Mouse (Mus musculus): ENCODE results near the gene Dse.
A peak's percentile ranks its signal among the peaks of the same experiment; 100 is the strongest.
"Not testable (repeated sequence)": the region's sequence is repeated elsewhere in the genome, so short reads cannot be mapped to it uniquely, and the experiment has no call there.

Gene Dse

GRCm38 (mm10) chr10:34207503-34207850 lies at the start of gene Dse:
Gene Dse, minus strand, starts transcription at chr10:34207715.
- DNase-seq (ENCODE audit: low read depth) = no peak

GRCm38 (mm10) chr10:34252833-34253232 lies 45.3 kb upstream of the Dse start:
- not testable (repeated sequence) for DNase-seq (ENCODE audit: low read depth)

GRCm38 (mm10) chr10:34249594-34249993 lies 42.1 kb upstream of the Dse start:
- no peak for DNase-seq (ENCODE audit: low read depth)

- DNase-seq (ENCODE audit: low read depth) = no peak
Observed at GRCm38 (mm10) chr10:34247757-34248156, 40.2 kb upstream of the Dse start.

- DNase-seq (ENCODE audit: low read depth) = no peak
Observed at GRCm38 (mm10) chr10:34246106-34246505, 38.6 kb upstream of the Dse start.

DNA sequence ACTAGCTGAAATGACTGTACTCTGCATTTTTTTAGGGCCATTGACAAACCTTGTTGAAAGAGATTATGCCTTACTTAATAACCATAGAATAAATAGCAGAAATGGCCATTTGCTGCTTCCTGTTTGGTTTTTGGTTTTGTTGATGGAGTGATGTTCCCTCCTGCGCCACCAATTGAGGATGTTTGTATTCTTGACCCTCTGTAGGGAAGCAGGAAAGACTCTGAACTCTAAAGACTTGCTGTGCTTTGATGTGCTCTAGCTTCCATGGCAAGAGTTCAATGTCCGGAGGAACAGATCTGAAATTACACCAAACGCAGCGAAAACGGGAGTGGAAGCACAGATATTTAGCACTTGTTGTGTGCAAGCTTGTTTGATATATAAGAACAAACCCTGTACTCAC lies 37.2 kb upstream of the Dse start:
- no peak for DNase-seq (ENCODE audit: low read depth)

- no peak for DNase-seq (ENCODE audit: low read depth)
Observed at GRCm38 (mm10) chr10:34238536-34238935, 31.0 kb upstream of the Dse start.

DNA sequence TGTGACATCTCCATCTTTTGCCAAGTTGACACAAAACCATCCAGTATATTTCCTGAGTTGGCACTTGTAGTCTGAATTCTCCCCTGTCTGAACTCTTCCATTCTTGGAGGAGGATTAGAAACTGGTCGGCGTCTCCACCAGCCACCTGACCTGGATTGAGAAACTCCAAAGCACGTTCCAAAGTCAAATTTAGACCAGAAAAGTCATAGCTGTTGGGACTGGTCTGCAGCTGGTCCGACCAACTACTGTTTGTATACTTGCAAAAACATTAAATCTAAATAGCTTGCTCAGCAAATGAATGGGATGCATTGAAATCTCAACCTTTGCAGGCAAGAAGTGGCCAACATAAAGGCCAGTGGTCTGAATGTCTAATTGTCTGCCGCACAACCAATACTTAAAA lies 29.1 kb upstream of the Dse start:
- DNase-seq (ENCODE audit: low read depth) = peak; percentile 50

DNA sequence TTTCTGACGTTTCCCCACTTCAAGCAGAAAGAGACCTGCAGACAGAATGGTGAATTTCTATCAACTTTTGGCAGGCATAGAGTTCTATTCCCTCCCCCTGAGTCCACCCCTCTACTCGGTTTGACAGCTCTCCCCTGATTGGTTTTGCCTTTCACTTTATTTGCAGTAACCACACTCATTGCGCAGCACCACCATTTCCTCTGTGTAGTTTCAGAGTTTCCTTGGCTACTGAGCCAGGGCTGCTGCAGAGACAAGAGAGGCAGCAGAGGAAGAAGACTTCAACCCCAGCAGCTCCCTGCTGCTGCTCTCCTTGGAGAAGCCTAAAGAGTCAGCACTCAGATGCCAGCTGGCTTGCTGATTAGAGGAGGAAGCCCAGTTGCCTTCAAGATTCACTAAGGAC lies 27.9 kb upstream of the Dse start:
- DNase-seq (ENCODE audit: low read depth) = no peak

- DNase-seq (ENCODE audit: low read depth) = no peak
Observed at GRCm38 (mm10) chr10:34233931-34234745, 26.6 kb upstream of the Dse start.

GRCm38 (mm10) chr10:34233418-34233817 lies 25.9 kb upstream of the Dse start:
- no peak for DNase-seq (ENCODE audit: low read depth)

DNA sequence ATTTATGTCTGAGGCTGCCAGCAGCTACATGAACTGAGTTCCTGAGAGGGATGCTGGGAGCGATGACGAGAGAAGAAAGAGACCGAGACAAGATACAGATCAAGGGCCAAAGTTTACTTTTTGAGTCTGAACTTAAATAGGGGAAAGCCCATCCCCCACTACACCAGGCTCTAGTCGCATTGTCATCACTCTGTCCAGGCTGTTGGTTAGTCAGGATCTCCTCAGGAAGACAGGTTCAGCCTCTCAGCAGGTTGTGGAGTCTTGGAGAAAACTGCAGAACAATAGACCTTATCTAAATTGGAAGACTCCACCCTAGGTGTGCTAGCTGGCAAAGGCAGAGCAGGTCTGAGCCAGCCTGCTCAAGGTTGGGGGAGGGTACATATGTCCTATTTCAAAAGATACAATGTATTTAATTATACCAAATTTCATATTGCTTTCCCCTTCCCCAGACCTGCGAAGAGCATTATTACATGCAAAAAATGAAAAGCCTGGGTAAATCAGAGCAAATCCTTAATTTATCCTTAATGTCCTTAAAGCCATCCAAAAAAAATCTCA lies 22.7 kb upstream of the Dse start:
- no peak for DNase-seq (ENCODE audit: low read depth)

GRCm38 (mm10) chr10:34229491-34229890 lies 22.0 kb upstream of the Dse start:
- no peak for DNase-seq (ENCODE audit: low read depth)

- no peak for DNase-seq (ENCODE audit: low read depth)
Observed at GRCm38 (mm10) chr10:34223660-34224059, 16.1 kb upstream of the Dse start.

GRCm38 (mm10) chr10:34221909-34222620 lies 14.6 kb upstream of the Dse start:
- no peak for DNase-seq (ENCODE audit: low read depth)

- peak; percentile 88 for DNase-seq (ENCODE audit: low read depth)
Observed at GRCm38 (mm10) chr10:34218191-34218590, 10.7 kb upstream of the Dse start.

DNA sequence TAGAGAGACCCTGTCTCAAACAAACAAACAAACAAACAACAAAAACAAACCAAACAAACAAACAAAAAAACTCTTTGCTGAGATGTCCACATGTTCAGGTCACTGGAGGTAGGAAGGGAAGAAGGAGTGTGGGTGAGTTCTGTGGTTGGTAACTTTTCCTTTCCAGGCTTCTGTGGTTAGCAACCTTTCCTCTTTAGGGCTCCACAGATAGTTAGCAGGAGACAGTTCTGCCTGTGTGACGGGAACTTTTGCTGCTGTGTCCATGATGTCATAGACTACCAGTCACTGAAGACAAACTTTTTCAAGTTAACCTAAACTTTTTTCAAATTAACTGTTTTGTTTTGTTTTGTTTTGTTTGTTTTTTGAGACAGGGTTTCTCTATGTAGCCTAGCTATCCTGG lies 8.2 kb upstream of the Dse start:
- no peak for DNase-seq (ENCODE audit: low read depth)

DNA sequence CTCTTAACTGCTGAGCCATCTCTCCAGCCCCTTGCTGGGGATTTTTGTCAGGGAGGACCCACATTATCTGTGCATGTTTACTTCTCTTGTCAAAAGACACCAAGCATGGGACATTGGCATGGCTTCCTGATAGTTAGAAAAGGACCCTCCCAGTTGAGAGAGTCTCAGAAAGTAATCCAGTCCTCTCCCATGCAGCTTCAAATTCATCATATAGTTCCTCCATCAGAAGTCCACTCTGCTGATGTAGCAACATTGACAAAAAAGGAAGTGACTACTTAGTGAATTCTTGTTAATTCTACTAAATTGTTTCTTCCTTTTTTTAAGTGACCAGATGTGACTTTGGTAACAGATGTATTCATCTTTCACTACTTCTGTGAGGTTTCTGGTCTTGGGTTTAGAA lies 2.4 kb upstream of the Dse start:
- DNase-seq (ENCODE audit: low read depth) = no peak

DNA sequence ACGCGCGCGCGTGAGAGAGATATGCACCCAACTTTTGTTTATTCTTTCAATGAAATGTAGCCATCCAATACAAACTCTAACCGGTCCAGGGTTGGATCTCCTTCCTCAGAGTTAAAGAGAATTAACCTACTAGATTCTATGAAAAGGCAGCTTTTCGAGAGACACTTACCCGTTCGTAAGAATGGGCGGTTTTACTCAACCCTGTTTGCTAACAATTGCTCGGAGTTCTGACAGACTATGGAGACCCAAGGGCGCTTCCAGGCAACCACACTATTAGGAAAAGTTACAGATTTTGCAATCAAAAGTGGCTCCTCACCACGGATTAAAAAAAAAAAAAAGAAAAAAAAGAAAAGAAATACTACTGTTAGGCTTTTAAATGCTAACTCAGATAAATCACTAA lies 516 bp upstream of the Dse start:
- DNase-seq (ENCODE audit: low read depth) = no peak

GRCm38 (mm10) chr10:34206783-34207502 lies 572 bp downstream of the Dse start:
- no peak for DNase-seq (ENCODE audit: low read depth)

GRCm38 (mm10) chr10:34206436-34206782 lies 1.1 kb downstream of the Dse start:
- peak; percentile 61 for DNase-seq (ENCODE audit: low read depth)

- DNase-seq (ENCODE audit: low read depth) = no peak
Observed at GRCm38 (mm10) chr10:34205825-34206224, 1.7 kb downstream of the Dse start.

GRCm38 (mm10) chr10:34200689-34201088 lies 6.8 kb downstream of the Dse start:
- no peak for DNase-seq (ENCODE audit: low read depth)
